Mouse (Mus musculus) spleen, adult 2 months (tissue): ENCODE measurements around the gene 4930556J24Rik.

Experiments used
- CTCF ChIP-seq: fragments of 200-500 bp; IDR thresholded peaks from 2 replicates; pipeline ENCODE4 v1.5.1; 2011; ENCODE audit warnings: mild to moderate bottlenecking, inconsistent platforms; ENCODE audit not compliant: insufficient read depth, insufficient read length, insufficient replicate concordance; ENCODE audit errors: extremely low read depth
- POLR2A ChIP-seq: fragments of 200-500 bp; IDR thresholded peaks from 2 replicates; pipeline ENCODE4 v1.6.1; 2011; ENCODE audit warnings: low read depth, low read length, inconsistent platforms

DNA sequence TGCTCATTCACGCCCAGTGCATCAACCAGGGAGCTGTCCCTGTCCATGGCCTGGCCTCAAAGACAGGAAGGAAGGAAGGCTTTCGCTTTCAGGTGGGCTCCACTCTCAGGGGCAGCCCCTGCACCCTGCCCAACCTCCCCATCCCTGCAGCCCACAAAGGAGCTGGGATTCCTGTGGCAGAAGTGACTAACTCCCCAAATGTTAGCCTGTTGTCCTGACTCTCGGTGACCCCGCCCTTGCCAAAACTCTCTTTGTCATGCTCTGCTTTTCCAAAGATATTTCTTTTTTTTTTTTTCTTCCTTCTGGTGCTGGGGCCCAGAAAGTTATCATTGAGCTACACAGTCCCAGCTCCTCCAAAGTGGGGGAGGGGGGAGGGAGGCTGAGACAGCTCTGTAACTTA, 67.3 kb downstream of the 4930556J24Rik start:
- TF ChIP-seq POLR2A, result no peak
- TF ChIP-seq CTCF, result no peak
